In genomic region chr8:82416587-82417340, GRCm38 (mm10) we compare ENCODE assay signal across 12 mouse cellular contexts. TPM values are rescaled to one million over a fixed set of nuclear protein-coding genes. Genes with fewer than 3 reads are reported as not detected.
DNase-seq lines count a peak whose midpoint lies in the region; ATAC-seq and TF ChIP-seq lines count a peak whose summit lies in the region.
"Had no signal": no experiment of that assay in that cellular context is flagged by ENCODE, and none has a peak within 500 bp of the region (broad histone marks: within the 10 kb centered on the region; RNA-seq: fewer than 3 reads in every experiment).

No protein-coding gene starts in this region.

- no peaks in the 10 kb centered on the region for H3K79me2 ChIP-seq in MEL (ENCODE audit: control insufficient read depth, insufficient read depth, low read length, poor library complexity)

- no peak for TF ChIP-seq POLR2A in MEL (IDR thresholded peaks at IDR 0.05; ENCODE audit: control insufficient read depth in 1 of 2, insufficient read depth in 1 of 2, low read depth in 1 of 2, low read length in 2 of 2, poor library complexity in 1 of 2)

- no peak overlapping the region for H3K4me2 ChIP-seq in liver, embryonic 16.5 days (ENCODE audit: low read depth, low read length)
- no peak overlapping the region for H3K4me2 ChIP-seq in hindbrain, embryonic 11.5 days (replicated peaks; ENCODE audit: low read depth, low read length)
- H3K4me2 ChIP-seq: hindbrain, embryonic 13.5 days; limb, embryonic 15.5 days had no signal

- peak in 1 of 2 experiments; percentile 21; a peak in 1 of 4 replicates for TF ChIP-seq EP300 in MEL (IDR thresholded peaks at IDR 0.05; ENCODE audit: low read depth in 1 of 2, low read length in 2 of 2)

- H3K27ac ChIP-seq in MEL (ENCODE audit: control insufficient read depth, low read depth, low read length): no peak overlapping the region
- peak overlapping the region; percentile 55 for H3K27ac ChIP-seq in liver, embryonic 16.5 days (ENCODE audit: low read length)
- no peak overlapping the region for H3K27ac ChIP-seq in hindbrain, embryonic 11.5 days (ENCODE audit: low read depth, low read length)
- H3K27ac ChIP-seq: hindbrain, embryonic 13.5 days; limb, embryonic 15.5 days had no signal

- TF ChIP-seq RAD21 in MEL (IDR thresholded peaks at IDR 0.05; ENCODE audit: low read depth, low read length): no peak

- H3K4me3 ChIP-seq in MEL (ENCODE audit: control insufficient read depth in 1 of 2, insufficient read depth in 1 of 2, low read depth in 2 of 2, low read length in 2 of 2): no peak overlapping the region
- no peak overlapping the region for H3K4me3 ChIP-seq in liver, embryonic 16.5 days (ENCODE audit: low read depth, low read length)
- no peak overlapping the region for H3K4me3 ChIP-seq in hindbrain, embryonic 11.5 days (ENCODE audit: low read depth, low read length)
- H3K4me3 ChIP-seq: erythroblast, embryonic 14.5 days; hindbrain, embryonic 13.5 days; limb, embryonic 15.5 days had no signal

- no peaks in the 10 kb centered on the region for H3K9me3 ChIP-seq in MEL (replicated peaks; ENCODE audit: insufficient read depth, low read length)
- no peaks in the 10 kb centered on the region for H3K9me3 ChIP-seq in liver, embryonic 16.5 days (replicated peaks; ENCODE audit: control insufficient read depth, low read length)
- no peaks in the 10 kb centered on the region for H3K9me3 ChIP-seq in hindbrain, embryonic 11.5 days (ENCODE audit: control insufficient read depth, low read length)
- H3K9me3 ChIP-seq: hindbrain, embryonic 13.5 days; limb, embryonic 15.5 days had no signal

- DNase-seq in adrenal gland, adult 2 months: peak; percentile 34
- no peak for DNase-seq in adrenal gland, adult 8-10 months
- DNase-seq in MEL (ENCODE audit: low read depth, low spot score): peak; percentile 11
- no peak for DNase-seq in hindbrain, embryonic 11.5 days (ENCODE audit: low spot score)
- no peak for DNase-seq in Muller cell, postnatal 12 days (ENCODE audit: inconsistent ontology term)
- no peak for DNase-seq in left cerebral cortex, adult 18-20 months (ENCODE audit: low spot score in 2 of 2)
- DNase-seq: thymus, postnatal 14 days had no signal

- WGBS in liver, embryonic 16.5 days (ENCODE audit: insufficient replicate concordance): 40% methylated on average over 5 of the region's 5 CpGs
- WGBS in hindbrain, embryonic 11.5 days: 86% methylated on average over 5 of the region's 5 CpGs

- no peak for TF ChIP-seq CTCF in MEL (IDR thresholded peaks at IDR 0.05 in 2 of 3, conservative IDR thresholded peaks at IDR 0.05 in 1 of 3; ENCODE audit: control insufficient read depth in 1 of 3, insufficient read depth in 1 of 3, low read depth in 2 of 3, low read length in 3 of 3, poor library complexity in 1 of 3, severe bottlenecking in 1 of 3)

- H3K9ac ChIP-seq in MEL (ENCODE audit: control insufficient read depth, low read depth, low read length, poor library complexity, severe bottlenecking): no peak overlapping the region
- no peak overlapping the region for H3K9ac ChIP-seq in liver, embryonic 16.5 days (ENCODE audit: low read depth, low read length)
- H3K9ac ChIP-seq in hindbrain, embryonic 11.5 days (ENCODE audit: low read depth, low read length): no peak overlapping the region
- H3K9ac ChIP-seq: hindbrain, embryonic 13.5 days; limb, embryonic 15.5 days had no signal

- H3K27me3 ChIP-seq in MEL (ENCODE audit: control insufficient read depth in 1 of 2, insufficient read depth in 2 of 2, low read length in 2 of 2): no peaks in the 10 kb centered on the region
- H3K27me3 ChIP-seq in liver, embryonic 16.5 days (ENCODE audit: control insufficient read depth, insufficient read depth, low read depth, low read length): no peaks in the 10 kb centered on the region
- no peaks in the 10 kb centered on the region for H3K27me3 ChIP-seq in hindbrain, embryonic 11.5 days (ENCODE audit: control insufficient read depth, insufficient read depth, low read length)
- H3K27me3 ChIP-seq: hindbrain, embryonic 13.5 days; limb, embryonic 15.5 days had no signal

- peak; percentile 88 for ATAC-seq in liver, embryonic 16.5 days (ENCODE audit: low read depth)
- peak; percentile 53 for ATAC-seq in megakaryocyte, adult 5-6 weeks (ENCODE audit: poor library complexity, severe bottlenecking)
- no peak for ATAC-seq in hindbrain, embryonic 11.5 days (ENCODE audit: low FRiP score)

- H3K4me1 ChIP-seq in MEL (ENCODE audit: control insufficient read depth in 1 of 2, insufficient read depth in 2 of 2, low read length in 2 of 2): peaks cover 0 to 2% of the 10 kb centered on the region in 2 experiments; a peak in 2 of 4 replicates
- peaks cover 2% of the 10 kb centered on the region; the same call in 1 of the 2 replicates for H3K4me1 ChIP-seq in liver, embryonic 16.5 days (ENCODE audit: control insufficient read depth, low read depth, low read length)
- H3K4me1 ChIP-seq in hindbrain, embryonic 11.5 days (replicated peaks; ENCODE audit: control insufficient read depth, insufficient read depth, low read length): no peaks in the 10 kb centered on the region
- H3K4me1 ChIP-seq: hindbrain, embryonic 13.5 days; limb, embryonic 15.5 days had no signal

- no peaks in the 10 kb centered on the region for H3K36me3 ChIP-seq in MEL (ENCODE audit: control insufficient read depth in 1 of 2, insufficient read depth in 2 of 2, low read length in 2 of 2)
- no peaks in the 10 kb centered on the region for H3K36me3 ChIP-seq in liver, embryonic 16.5 days (ENCODE audit: control insufficient read depth, insufficient read depth)
- H3K36me3 ChIP-seq in hindbrain, embryonic 11.5 days (ENCODE audit: control insufficient read depth, insufficient read depth, low read length): no peaks in the 10 kb centered on the region
- H3K36me3 ChIP-seq: hindbrain, embryonic 13.5 days; limb, embryonic 15.5 days had no signal

TF ChIP-seq in MEL, 35 proteins besides CTCF, POLR2A, EP300 and RAD21:
- 0 out of 2 replicates have a peak, but pooled peaks have one; percentile 9 for TF ChIP-seq RCOR1 (IDR thresholded peaks at IDR 0.05; ENCODE audit: low read depth, low read length)
- peak; percentile 14; the same call in 1 of the 2 replicates for TF ChIP-seq TCF12 (IDR thresholded peaks at IDR 0.05; ENCODE audit: low read depth, low read length)
- TF ChIP-seq ETS1 (IDR thresholded peaks at IDR 0.05; ENCODE audit: low read depth, low read length): peak; percentile 49; the same call in 1 of the 2 replicates
- peak; percentile 17; the same call in 1 of the 2 replicates for TF ChIP-seq GATA1 (IDR thresholded peaks at IDR 0.05; ENCODE audit: low read depth, low read length)
- TF ChIP-seq NELFE (IDR thresholded peaks at IDR 0.05; ENCODE audit: low read depth, low read length): no peak

RNA-seq across cellular contexts. Expression of gene Il15, which starts 13.7 kb away (rescaled TPM):
- total RNA-seq in adrenal gland, adult 2 months (2021): 10 to 100 TPM in 1 of 2 experiments, 1 to 10 TPM in 1; 8.9 to 14.7 TPM
- polyA plus RNA-seq in adrenal gland, adult 2 months (2012; rRNA removed): 6.3 and 9.4 TPM in 2 replicates
- 10 to 100 TPM in 3 of 4 experiments, 1 to 10 TPM in 1; 8.1 to 16.9 (median 14.4) TPM for total RNA-seq in adrenal gland, adult 8-10 months (2022)
- not detected in 2 replicates for total RNA-seq in MEL (2012; rRNA removed)
- polyA plus RNA-seq in MEL (2012; ENCODE audit: insufficient read depth in 1 of 2, insufficient read length in 2 of 2, low read depth in 1 of 2, low replicate concordance in 2 of 2, missing spikeins in 1 of 2): not detected
- 4.5 and 6.4 TPM in 2 replicates for polyA plus RNA-seq in liver, embryonic 16.5 days (2015; fragmentation: Nextera tagmentation; extraction: Ambion mirVana)
- 40.8 and 54.4 TPM in 2 replicates for total RNA-seq in megakaryocyte, adult 5-6 weeks (2015)
- 28.6 and 40.5 TPM in 2 replicates for total RNA-seq in megakaryocyte, adult 5-6 weeks (2017)
- 2.7 and 4.0 TPM in 2 replicates for polyA plus RNA-seq in hindbrain, embryonic 11.5 days (2014; fragmentation: Nextera tagmentation; extraction: Ambion mirVana)
- 1 to 10 TPM; 2.6 to 3.0 TPM for total RNA-seq in left cerebral cortex, adult 18-20 months (2021)
- polyA plus RNA-seq: erythroblast, embryonic 14.5 days had no signal

Comparison
In these comparisons a context has a peak if more than half of its experiments do, and no peak if none do; other contexts are left out.
1. DNase-seq: peak in adrenal gland, adult 2 months (single experiment) and MEL (single experiment); none in adrenal gland, adult 8-10 months (single experiment), hindbrain, embryonic 11.5 days (single experiment), Muller cell, postnatal 12 days (single experiment) and left cerebral cortex, adult 18-20 months (0 of 2).